Mouse (Mus musculus): ENCODE results near the gene Lig4.

The Lig4 gene

GRCm38 (mm10) chr8:9977573-9978314, at the start of gene Lig4, which contains the start of gene Abhd13:
Gene Lig4 (minus strand): TSS chr8:9977686.
Gene Abhd13 (plus strand): TSS chr8:9977707.
- DNase-seq (ENCODE audit: low spot score) = peak; percentile 97

- DNase-seq (ENCODE audit: low spot score) = no peak
Observed at GRCm38 (mm10) chr8:10017231-10017630, 39.7 kb upstream of the Lig4 start.

- DNase-seq (ENCODE audit: low spot score) = no peak
Observed at GRCm38 (mm10) chr8:10016252-10016651, 38.8 kb upstream of the Lig4 start.

GRCm38 (mm10) chr8:10007660-10008028, 30.2 kb upstream of the Lig4 start:
- no peak for DNase-seq (ENCODE audit: low spot score)

- DNase-seq (ENCODE audit: low spot score) = no peak
Observed at GRCm38 (mm10) chr8:10006986-10007659, 29.6 kb upstream of the Lig4 start.

GRCm38 (mm10) chr8:10006156-10006985, 28.9 kb upstream of the Lig4 start, which contains the start of gene Tnfsf13b:
Gene Tnfsf13b (plus strand): TSS chr8:10006467.
- DNase-seq (ENCODE audit: low spot score) = no peak

GRCm38 (mm10) chr8:10004115-10004514, 26.6 kb upstream of the Lig4 start:
- DNase-seq (ENCODE audit: low spot score) = no peak

- DNase-seq (ENCODE audit: low spot score) = no peak
Observed at GRCm38 (mm10) chr8:9980188-9980587, 2.7 kb upstream of the Lig4 start.

- no peak for DNase-seq (ENCODE audit: low spot score)
Observed at GRCm38 (mm10) chr8:9979746-9980145, 2.3 kb upstream of the Lig4 start.

- no peak for DNase-seq (ENCODE audit: low spot score)
Observed at GRCm38 (mm10) chr8:9978475-9979230, 1.2 kb upstream of the Lig4 start.

GRCm38 (mm10) chr8:9977016-9977415, 470 bp downstream of the Lig4 start:
- no peak for DNase-seq (ENCODE audit: low spot score)

- DNase-seq (ENCODE audit: low spot score) = peak; percentile 96
Observed at GRCm38 (mm10) chr8:9975898-9976611, 1.4 kb downstream of the Lig4 start.

GRCm38 (mm10) chr8:9975276-9975675, 2.2 kb downstream of the Lig4 start:
- DNase-seq (ENCODE audit: low spot score) = no peak

- DNase-seq (ENCODE audit: low spot score) = no peak
Observed at GRCm38 (mm10) chr8:9971866-9972265, 5.6 kb downstream of the Lig4 start.

GRCm38 (mm10) chr8:9959919-9960318, 17.6 kb downstream of the Lig4 start:
- DNase-seq (ENCODE audit: low spot score) = no peak

- DNase-seq (ENCODE audit: low spot score) = no peak
Observed at GRCm38 (mm10) chr8:9958338-9958737, 19.1 kb downstream of the Lig4 start.

GRCm38 (mm10) chr8:9949134-9949890, 28.2 kb downstream of the Lig4 start:
- DNase-seq (ENCODE audit: low spot score) = no peak

- DNase-seq (ENCODE audit: low spot score) = no peak
Observed at GRCm38 (mm10) chr8:9935574-9935973, 41.9 kb downstream of the Lig4 start.

- DNase-seq (ENCODE audit: low spot score) = no peak
Observed at GRCm38 (mm10) chr8:9934891-9935565, 42.5 kb downstream of the Lig4 start.

GRCm38 (mm10) chr8:9932711-9933110, 44.8 kb downstream of the Lig4 start:
- no peak for DNase-seq (ENCODE audit: low spot score)

Data from spleen, adult 12 weeks (tissue).